Mouse (Mus musculus) lung, postnatal 0 days (tissue): ENCODE measurements around the gene Uqcr11. TPM values are rescaled to one million over a fixed set of nuclear protein-coding genes. Genes with fewer than 3 reads are reported as not detected.

Source experiments
- ATAC-seq: fragments of 200-750 bp; cut with Nextera tagmentation; 2 replicates; pipeline ENCODE4 v1.8.0; 2017; ENCODE audit warnings: moderate library complexity
- DNase-seq: peaks from one replicate; pipeline ENCODE4 v3.0.0-alpha.2; 2016; ENCODE audit warnings: low spot score
- H3K27ac ChIP-seq: fragments of 300-500 bp; sonication (generic); 2 replicates; pipeline ENCODE4 v1.5.1; 2014; ENCODE audit warnings: antibody characterized with exemption, mild to moderate bottlenecking, low read length, mixed read lengths
- H3K27me3 ChIP-seq: fragments of 300-500 bp; sonication (generic); replicated peaks from 2 replicates; pipeline ENCODE4 v1.6.1; 2014; ENCODE audit warnings: low read length, mixed read lengths; ENCODE audit not compliant: insufficient read depth
- H3K36me3 ChIP-seq: fragments of 300-500 bp; sonication (generic); 2 replicates; pipeline ENCODE4 v1.6.1; 2014; ENCODE audit warnings: low read length, mixed read lengths; ENCODE audit not compliant: insufficient read depth
- H3K4me1 ChIP-seq: fragments of 300-500 bp; sonication (generic); 2 replicates; pipeline ENCODE4 v1.6.1; 2014; ENCODE audit warnings: antibody characterized with exemption, low read depth, low read length, mixed read lengths; ENCODE audit not compliant: insufficient read depth
- H3K4me2 ChIP-seq: fragments of 300-500 bp; sonication (generic); replicated peaks from 2 replicates; pipeline ENCODE4 v1.6.1; 2014; ENCODE audit warnings: low read depth, mild to moderate bottlenecking, low read length, moderate library complexity, mixed read lengths
- H3K4me3 ChIP-seq: fragments of 300-500 bp; sonication (generic); 2 replicates; pipeline ENCODE4 v1.5.1; 2014; ENCODE audit warnings: low read depth, low read length
- H3K9ac ChIP-seq: fragments of 300-500 bp; sonication (generic); replicated peaks from 2 replicates; pipeline ENCODE4 v1.6.1; 2014; ENCODE audit warnings: low read depth, mild to moderate bottlenecking
- H3K9me3 ChIP-seq: fragments of 300-500 bp; sonication (generic); 2 replicates; pipeline ENCODE4 v1.6.1; 2016; ENCODE audit warnings: low read length, mixed read lengths
- CTCF ChIP-seq: IDR thresholded peaks from 2 replicates; pipeline ENCODE4 v1.5.1; 2016; ENCODE audit warnings: antibody characterized with exemption, mild to moderate bottlenecking
- EP300 ChIP-seq: IDR thresholded peaks from 2 replicates; pipeline ENCODE4 v1.6.1; 2016; ENCODE audit warnings: antibody characterized with exemption, mild to moderate bottlenecking, control low read depth
- WGBS: fragments of 180-500 bp; shearing (Covaris S2); extraction: QIAGEN DNeasy Blood & Tissue Kit; methylation state at CpG from one replicate; pipeline ENCODE4 v1.1.7; 2014; 5-methylcytosine and 5-hydroxymethylcytosine counted together
- polyA plus RNA-seq: library from polyadenylated mRNA; unstranded; fragments of >200 nt; fragmentation: Nextera tagmentation; extraction: Ambion mirVana; gene quantifications from 2 replicates; pipeline ENCODE4 v1.2.1, GENCODE M21; 2015

Gene Uqcr11
- polyA plus RNA-seq, 1 experiment from 2014 or later, result 651 TPM

DNA sequence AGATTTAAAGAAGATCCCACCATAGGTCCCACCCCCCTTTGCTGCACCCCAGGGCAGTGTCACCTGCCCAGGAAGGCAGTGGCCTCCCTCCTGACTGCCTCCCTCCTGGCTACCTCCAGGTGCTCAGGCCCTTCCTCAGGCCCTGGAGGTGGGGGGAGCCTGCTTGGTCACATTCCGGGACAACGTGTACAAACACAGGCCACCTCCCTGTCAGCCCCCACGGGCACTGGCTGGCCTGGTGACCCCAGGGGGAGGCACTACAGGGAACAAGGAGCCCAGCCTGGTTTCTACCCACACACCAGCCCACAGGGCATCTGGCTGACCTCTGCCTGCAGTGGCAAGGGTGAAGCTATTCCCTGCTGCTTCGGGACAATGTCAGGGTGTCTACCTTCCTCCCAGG is 31.3 kb upstream of the Uqcr11 start:
- Histone ChIP-seq H3K36me3 (no peaks in the 10 kb centered on the region), H3K27ac (no peak overlapping the region), H3K9ac (no peak overlapping the region), H3K4me2 (no peak overlapping the region), H3K9me3 (no peaks in the 10 kb centered on the region), H3K4me1 (no peaks in the 10 kb centered on the region; the same call in 1 of the 2 replicates), H3K4me3 (no peak overlapping the region), H3K27me3 (no peaks in the 10 kb centered on the region)
- TF ChIP-seq EP300 (0 out of 2 replicates have a peak, but pooled peaks have one; percentile 25), CTCF (no peak)
- peak; percentile 60 for DNase-seq
- 45% methylated on average over 4 of the region's 4 CpGs for WGBS
- 0 out of 2 replicates have a peak, but pooled peaks have one; percentile 4 for ATAC-seq

DNA sequence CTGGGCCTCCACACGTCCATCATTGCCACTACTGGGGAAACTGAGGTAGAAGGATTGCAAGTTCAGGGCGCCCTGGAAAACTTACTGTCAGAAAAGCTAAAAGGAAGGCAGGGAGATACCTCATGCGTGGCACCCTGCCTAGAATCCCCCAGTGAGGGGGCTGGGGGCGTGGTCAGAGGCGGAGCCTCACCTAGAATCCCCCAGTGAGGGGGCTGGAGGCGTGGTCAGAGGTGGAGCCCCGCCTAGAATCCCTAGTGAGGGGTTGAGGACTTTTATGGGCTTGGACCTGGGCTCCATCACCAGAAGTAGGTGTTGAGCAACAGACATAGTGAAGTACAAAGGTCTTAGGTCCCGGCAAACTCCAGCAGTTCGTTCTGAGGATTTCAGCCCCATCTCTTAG is 29.6 kb upstream of the Uqcr11 start:
- WGBS, result 14% methylated on average over 9 of the region's 9 CpGs
- H3K27me3 ChIP-seq, result no peaks in the 10 kb centered on the region
- ATAC-seq (no peak), DNase-seq (peak; percentile 60)
- no peak for TF ChIP-seq CTCF
- no peak for TF ChIP-seq EP300
- peaks cover 10% of the 10 kb centered on the region; the same call in 1 of the 2 replicates for H3K4me1 ChIP-seq
- H3K27ac ChIP-seq, result peak overlapping the region; percentile 62; the same call in 1 of the 2 replicates
- H3K9ac ChIP-seq, result no peak overlapping the region
- H3K4me3 ChIP-seq, result no peak overlapping the region
- H3K4me2 ChIP-seq, result no peak overlapping the region
- no peaks in the 10 kb centered on the region for H3K36me3 ChIP-seq
- H3K9me3 ChIP-seq, result no peaks in the 10 kb centered on the region

- H3K36me3 ChIP-seq, result no peaks in the 10 kb centered on the region
- H3K4me1 ChIP-seq, result peaks cover 10% of the 10 kb centered on the region; the same call in 1 of the 2 replicates
- DNase-seq (peak; percentile 64), ATAC-seq (peak; percentile 7; the same call in 1 of the 2 replicates)
- no peak overlapping the region for H3K9ac ChIP-seq
- WGBS, result 29% methylated on average over 7 of the region's 7 CpGs
- H3K27me3 ChIP-seq, result no peaks in the 10 kb centered on the region
- no peaks in the 10 kb centered on the region for H3K9me3 ChIP-seq
- H3K4me2 ChIP-seq, result no peak overlapping the region
- H3K27ac ChIP-seq, result peak overlapping the region; percentile 62; the same call in 1 of the 2 replicates
- H3K4me3 ChIP-seq, result no peak overlapping the region
- TF ChIP-seq EP300, result no peak
- no peak for TF ChIP-seq CTCF
Observed at GRCm38 (mm10) chr10:80435764-80436163, 29.1 kb upstream of the Uqcr11 start.

DNA sequence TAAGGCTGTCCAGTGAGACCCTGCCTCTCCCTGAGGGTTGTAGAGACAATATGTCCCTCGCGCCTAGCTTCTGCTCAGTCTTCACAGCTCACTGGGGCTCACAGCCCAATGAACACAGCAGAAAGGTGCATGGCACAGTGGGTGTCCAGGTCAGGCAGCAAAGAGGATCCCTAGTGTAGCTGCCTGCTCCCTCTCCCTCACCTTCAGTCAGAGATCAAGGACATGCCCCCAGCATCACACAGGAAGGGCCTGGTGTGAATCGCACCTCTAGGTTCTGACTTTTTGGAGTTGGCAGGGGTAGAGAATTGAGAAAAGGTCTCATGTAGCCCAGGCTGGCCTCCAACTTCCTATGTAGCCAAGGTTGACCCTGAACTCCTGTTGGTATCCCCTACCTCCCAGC is 28.2 kb upstream of the Uqcr11 start:
- ATAC-seq, result no peak
- Histone ChIP-seq H3K4me3 (no peak overlapping the region), H3K27ac (no peak overlapping the region), H3K36me3 (peaks cover 5% of the 10 kb centered on the region; the same call in 1 of the 2 replicates), H3K4me2 (no peak overlapping the region), H3K27me3 (no peaks in the 10 kb centered on the region), H3K4me1 (peaks cover 10% of the 10 kb centered on the region; the same call in 1 of the 2 replicates), H3K9ac (no peak overlapping the region), H3K9me3 (no peaks in the 10 kb centered on the region)
- no peak for TF ChIP-seq CTCF
- no peak for TF ChIP-seq EP300
- DNase-seq, result no peak
- WGBS, result 84% methylated on average over 3 of the region's 3 CpGs

DNA sequence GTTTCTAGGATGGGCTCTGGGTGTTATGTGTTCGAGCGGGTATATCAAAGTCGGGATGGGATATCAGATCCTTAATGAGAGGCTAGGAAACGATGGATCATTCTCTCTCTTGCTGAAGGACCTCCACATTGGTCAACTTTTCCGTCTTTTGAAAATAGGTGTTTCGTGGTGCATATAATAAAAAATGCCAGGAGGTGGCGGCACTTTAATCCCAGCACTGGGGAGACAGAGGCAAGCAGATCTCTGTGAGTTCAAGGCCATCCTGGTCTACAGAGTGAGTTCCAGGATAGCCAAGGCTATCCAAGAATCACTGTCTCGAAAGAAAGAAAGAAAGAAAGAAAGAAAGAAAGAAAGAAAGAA is 27.6 kb upstream of the Uqcr11 start:
- H3K27ac ChIP-seq, result no peak overlapping the region
- H3K4me3 ChIP-seq, result no peak overlapping the region
- peaks cover 7% of the 10 kb centered on the region; the same call in 1 of the 2 replicates for H3K36me3 ChIP-seq
- TF ChIP-seq EP300, result no peak
- peak; percentile 42 for TF ChIP-seq CTCF
- WGBS, result 10% methylated on average over 8 of the region's 8 CpGs
- H3K4me1 ChIP-seq, result peaks cover 10% of the 10 kb centered on the region; the same call in 1 of the 2 replicates
- H3K27me3 ChIP-seq, result no peaks in the 10 kb centered on the region
- H3K9ac ChIP-seq, result no peak overlapping the region
- DNase-seq (no peak), ATAC-seq (no peak)
- no peaks in the 10 kb centered on the region for H3K9me3 ChIP-seq
- no peak overlapping the region for H3K4me2 ChIP-seq

GRCm38 (mm10) chr10:80433513-80434232 is 27.0 kb upstream of the Uqcr11 start, which contains the start of gene Tcf3:
Gene Tcf3 (minus strand): TSS chr10:80433647.
- Histone ChIP-seq H3K36me3 (peaks cover 7% of the 10 kb centered on the region; the same call in 1 of the 2 replicates), H3K9me3 (no peaks in the 10 kb centered on the region), H3K4me3 (peak within 1 kb of the TSS; percentile 98), H3K27me3 (no peaks in the 10 kb centered on the region), H3K27ac (peak within 1 kb of the TSS; percentile 90), H3K4me2 (peak within 1 kb of the TSS; percentile 86), H3K4me1 (peaks cover 10% of the 10 kb centered on the region; the same call in 1 of the 2 replicates), H3K9ac (peak within 1 kb of the TSS; percentile 77)
- under 1% methylated on average over 39 of the region's 61 CpGs for WGBS
- TF ChIP-seq CTCF (no peak; the same call in 1 of the 2 replicates), EP300 (peak; percentile 99)
- ATAC-seq (peak; percentile 94), DNase-seq (peak; percentile 100)
